ENCODE assay signal across 8 mouse cellular contexts in genomic region chr8:107503354-107503753, GRCm38 (mm10).
DNase-seq lines count a peak whose midpoint lies in the region; ATAC-seq lines count a peak whose summit lies in the region.

No protein-coding gene starts in this region.

- no peak for ATAC-seq in midbrain, embryonic 15.5 days (replicated peaks)
- peak; percentile 48 for ATAC-seq in granulocyte monocyte progenitor cell, adult 5-6 weeks (replicated peaks; ENCODE audit: poor library complexity, severe bottlenecking)
- peak; percentile 69 for ATAC-seq in limb, embryonic 13.5 days (ENCODE audit: low FRiP score, low read depth)
- ATAC-seq in stomach, embryonic 14.5 days (ENCODE audit: insufficient number of reproducible peaks, insufficient read depth, low FRiP score, low read depth): peak; percentile 50; the same call in 1 of the 2 replicates

- H3K4me2 ChIP-seq in midbrain, embryonic 15.5 days: no peak overlapping the region
- H3K4me2 ChIP-seq in limb, embryonic 13.5 days (replicated peaks): no peak overlapping the region
- H3K4me2 ChIP-seq in stomach, embryonic 14.5 days (replicated peaks; ENCODE audit: low read depth, low read length): no peak overlapping the region

- H3K4me3 ChIP-seq in midbrain, embryonic 10.5 days: no peak overlapping the region
- no peak overlapping the region for H3K4me3 ChIP-seq in midbrain, embryonic 15.5 days
- no peak overlapping the region for H3K4me3 ChIP-seq in limb, embryonic 13.5 days
- no peak overlapping the region for H3K4me3 ChIP-seq in stomach, embryonic 14.5 days (ENCODE audit: low read depth, low read length)

- peak; percentile 29 for DNase-seq in midbrain, embryonic 10.5 days (ENCODE audit: low spot score)
- no peak for DNase-seq in gastrocnemius, postnatal 14 days
- DNase-seq in left cerebral cortex, adult 11 months (ENCODE audit: low spot score): no peak
- DNase-seq in left cerebral cortex, postnatal 36 days (ENCODE audit: low spot score in 2 of 2): no peak

- no peak overlapping the region for H3K9ac ChIP-seq in midbrain, embryonic 15.5 days
- no peak overlapping the region for H3K9ac ChIP-seq in limb, embryonic 13.5 days
- no peak overlapping the region for H3K9ac ChIP-seq in stomach, embryonic 14.5 days (replicated peaks; ENCODE audit: low read depth, low read length)

- H3K4me1 ChIP-seq in midbrain, embryonic 10.5 days: peaks cover 29% of the 10 kb centered on the region
- peaks cover 6% of the 10 kb centered on the region; the same call in 1 of the 2 replicates for H3K4me1 ChIP-seq in midbrain, embryonic 15.5 days
- peaks cover 53% of the 10 kb centered on the region for H3K4me1 ChIP-seq in limb, embryonic 13.5 days
- peaks cover 8% of the 10 kb centered on the region; the same call in 1 of the 2 replicates for H3K4me1 ChIP-seq in stomach, embryonic 14.5 days (ENCODE audit: control insufficient read depth, insufficient read depth, low read length)

- no peaks in the 10 kb centered on the region for H3K9me3 ChIP-seq in midbrain, embryonic 10.5 days (replicated peaks)
- no peaks in the 10 kb centered on the region for H3K9me3 ChIP-seq in midbrain, embryonic 15.5 days
- H3K9me3 ChIP-seq in limb, embryonic 13.5 days: no peaks in the 10 kb centered on the region
- H3K9me3 ChIP-seq in stomach, embryonic 14.5 days (ENCODE audit: control insufficient read depth, low read depth, low read length): no peaks in the 10 kb centered on the region

- H3K36me3 ChIP-seq in midbrain, embryonic 10.5 days: peaks cover 24% of the 10 kb centered on the region
- 0 out of 2 replicates have a peak, but pooled peaks cover 3% of the 10 kb centered on the region for H3K36me3 ChIP-seq in midbrain, embryonic 15.5 days (replicated peaks)
- peaks cover 26% of the 10 kb centered on the region for H3K36me3 ChIP-seq in limb, embryonic 13.5 days
- no peaks in the 10 kb centered on the region; the same call in 1 of the 2 replicates for H3K36me3 ChIP-seq in stomach, embryonic 14.5 days (ENCODE audit: control insufficient read depth, insufficient read depth, low read length)

- peak overlapping the region; percentile 60 for H3K27ac ChIP-seq in midbrain, embryonic 10.5 days (replicated peaks)
- H3K27ac ChIP-seq in midbrain, embryonic 15.5 days: no peak overlapping the region
- peak overlapping the region; percentile 70; the same call in 1 of the 2 replicates for H3K27ac ChIP-seq in limb, embryonic 13.5 days
- peak overlapping the region; percentile 35; the same call in 1 of the 2 replicates for H3K27ac ChIP-seq in stomach, embryonic 14.5 days (ENCODE audit: low read length)

- no peaks in the 10 kb centered on the region for H3K27me3 ChIP-seq in midbrain, embryonic 10.5 days (ENCODE audit: low read depth, poor library complexity, severe bottlenecking)
- no peaks in the 10 kb centered on the region for H3K27me3 ChIP-seq in midbrain, embryonic 15.5 days (replicated peaks)
- H3K27me3 ChIP-seq in limb, embryonic 13.5 days: no peaks in the 10 kb centered on the region
- no peaks in the 10 kb centered on the region for H3K27me3 ChIP-seq in stomach, embryonic 14.5 days (ENCODE audit: control insufficient read depth, insufficient read depth, low read length)

- WGBS in midbrain, embryonic 10.5 days: 17% methylated on average over 6 of the region's 6 CpGs
- WGBS in midbrain, embryonic 15.5 days: 11% methylated on average over 6 of the region's 6 CpGs
- WGBS in limb, embryonic 13.5 days: 11% methylated on average over 6 of the region's 6 CpGs
- 11% methylated on average over 6 of the region's 6 CpGs for WGBS in stomach, embryonic 14.5 days

- intact Hi-C loops in gastrocnemius, postnatal 14 days (cut with DNase I; ENCODE audit: low total_unique reads): no loop called here
- intact Hi-C loops in left cerebral cortex, postnatal 36 days (cut with DNase I): no loop called here
